Mouse (Mus musculus) regulatory T cell (primary cell): ENCODE data around the gene Ccdc136.

Experiments
- in situ Hi-C: fragments of 300-600 bp; cut with MboI, MseI; formaldehyde crosslinking; loops from one replicate; pipeline ENCODE4 v1.15.1; 2025; ENCODE audit warnings: high pct_unique_total_duplicates

Gene Ccdc136

GRCm38 (mm10) chr6:29391802-29392201 is 4.3 kb upstream of the Ccdc136 start:
- in situ Hi-C loops = no loop called here

DNA sequence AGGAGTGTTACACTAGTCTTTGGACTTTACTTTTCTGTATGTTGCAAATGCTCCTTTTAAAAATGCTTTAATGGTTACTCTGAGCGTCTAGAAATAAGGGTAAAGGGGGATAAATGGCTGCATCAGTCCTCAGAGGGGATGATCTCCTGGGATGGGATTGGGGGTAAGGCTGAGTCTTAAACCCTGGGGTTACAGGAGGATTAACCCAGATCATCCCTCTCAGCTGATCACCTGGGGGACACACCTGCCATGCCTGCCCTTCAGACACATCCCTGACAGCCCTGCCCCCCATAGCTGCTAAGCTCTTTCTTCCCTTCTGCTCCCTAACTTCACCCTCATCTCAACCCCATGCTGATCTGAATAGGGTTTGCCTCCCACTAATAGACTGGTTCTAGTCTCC is 1.8 kb upstream of the Ccdc136 start:
- in situ Hi-C loops = no loop called here

DNA sequence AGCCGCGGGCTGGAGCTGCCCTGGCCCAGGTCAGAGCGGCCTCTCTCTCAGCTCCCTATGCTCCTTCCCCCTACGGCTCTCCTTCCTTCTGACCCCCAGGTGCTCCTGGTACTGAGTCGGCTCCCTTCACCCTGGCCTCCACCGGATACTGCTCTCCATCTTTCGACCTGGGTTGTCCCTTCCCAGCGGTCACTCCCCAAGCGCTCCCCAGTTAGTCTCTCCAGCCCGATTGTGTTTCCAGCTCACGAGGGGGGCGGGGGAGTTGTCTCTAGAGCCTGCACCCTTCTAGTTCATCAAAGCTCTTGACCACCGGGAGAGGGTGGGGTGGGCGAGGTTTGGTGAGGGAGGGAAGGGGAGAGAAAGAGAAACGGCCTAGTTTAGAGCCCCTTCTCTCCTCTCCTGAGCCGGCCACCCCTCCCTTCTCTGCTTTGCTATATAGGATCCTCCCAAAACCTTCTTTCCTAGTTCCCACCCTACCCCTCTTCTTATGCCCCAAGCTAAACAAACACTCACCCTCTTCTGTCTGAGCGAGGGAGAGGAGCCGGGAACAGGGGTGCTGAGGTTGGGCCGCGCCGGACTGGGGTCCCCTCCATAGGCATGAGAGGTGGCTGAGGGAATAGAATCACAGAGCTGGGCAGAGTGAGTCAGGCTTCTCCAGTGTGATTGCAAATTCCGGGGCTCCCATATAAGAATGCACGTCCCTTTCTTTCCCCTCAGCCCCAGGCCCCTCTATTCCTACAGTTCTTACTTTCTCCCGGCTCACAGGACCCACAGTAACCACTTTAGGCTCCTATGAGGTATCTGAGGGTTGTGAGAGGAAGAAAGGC is 818 bp downstream of the Ccdc136 start:
- in situ Hi-C loops = no loop called here

DNA sequence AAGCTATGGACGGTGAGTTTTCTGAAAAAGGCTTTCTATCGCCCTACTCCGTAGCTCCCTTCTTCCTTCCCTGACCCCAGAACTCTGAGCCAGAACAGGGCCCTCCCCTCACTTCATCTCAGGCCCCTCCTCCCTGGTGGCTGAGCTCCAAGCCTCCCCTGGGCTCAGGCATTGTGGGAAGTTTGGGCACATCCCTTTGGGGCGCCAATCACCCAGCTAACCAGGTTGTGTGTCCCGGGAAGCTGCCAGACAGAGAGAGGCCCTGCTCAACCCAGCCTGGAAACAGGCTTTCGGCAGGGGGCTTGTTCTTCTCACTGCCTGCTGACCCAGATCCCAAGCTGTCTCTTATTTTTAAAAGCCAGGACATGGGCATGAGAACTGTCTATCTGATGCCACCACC is 1.5 kb downstream of the Ccdc136 start:
- in situ Hi-C loops = no loop called here

- in situ Hi-C loops = no loop called here
Observed at GRCm38 (mm10) chr6:29399851-29400250, 3.7 kb downstream of the Ccdc136 start.

GRCm38 (mm10) chr6:29402693-29403342 is 6.7 kb downstream of the Ccdc136 start:
- in situ Hi-C loops = no loop called here

- in situ Hi-C loops = no loop called here
Observed at GRCm38 (mm10) chr6:29406412-29406811, 10.3 kb downstream of the Ccdc136 start.

- in situ Hi-C loops = no loop called here
Observed at GRCm38 (mm10) chr6:29415446-29415845, 19.3 kb downstream of the Ccdc136 start.

GRCm38 (mm10) chr6:29420596-29420995 is 24.5 kb downstream of the Ccdc136 start:
- in situ Hi-C loops = no loop called here

DNA sequence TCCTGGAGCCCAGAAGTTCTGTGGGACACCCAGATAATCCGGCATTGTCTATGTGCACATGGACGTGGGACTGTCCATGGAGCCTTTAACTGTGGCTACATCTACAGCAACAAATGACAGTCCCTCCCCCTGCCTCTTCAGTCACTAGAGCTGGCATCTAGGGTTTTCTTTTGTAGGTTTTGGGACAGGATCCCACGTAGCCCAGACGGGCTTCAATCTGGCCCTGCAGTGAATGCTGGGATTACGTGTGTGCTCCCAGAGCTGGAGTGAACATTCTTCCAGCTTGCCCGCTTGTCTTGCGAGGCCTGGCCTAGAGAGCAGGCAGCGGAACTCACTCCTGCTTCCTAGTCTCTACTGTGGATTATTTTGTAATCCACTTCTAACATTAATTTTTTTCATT is 29.0 kb downstream of the Ccdc136 start:
- in situ Hi-C loops = no loop called here

GRCm38 (mm10) chr6:29426331-29426730 is 30.2 kb downstream of the Ccdc136 start:
- in situ Hi-C loops = no loop called here

DNA sequence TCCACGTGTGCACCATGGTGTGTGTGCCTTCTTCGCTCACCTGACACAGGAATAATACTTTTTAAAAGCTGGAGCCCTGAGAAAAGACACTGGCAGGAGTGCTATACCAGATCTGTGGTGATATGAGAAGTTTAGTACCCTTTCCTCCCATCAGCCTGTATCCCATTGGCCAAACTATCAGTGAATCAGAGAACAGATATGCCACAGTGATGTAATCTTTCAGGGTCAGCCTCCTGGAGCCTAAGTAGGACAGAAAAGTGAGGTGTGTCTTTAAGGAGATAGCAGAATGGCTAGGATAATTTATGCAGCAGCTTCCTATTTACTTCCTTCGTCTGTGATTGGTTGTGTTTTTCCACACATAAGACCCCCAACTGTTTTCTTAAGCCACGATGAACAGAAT is 32.1 kb downstream of the Ccdc136 start:
- in situ Hi-C loops = no loop called here

DNA sequence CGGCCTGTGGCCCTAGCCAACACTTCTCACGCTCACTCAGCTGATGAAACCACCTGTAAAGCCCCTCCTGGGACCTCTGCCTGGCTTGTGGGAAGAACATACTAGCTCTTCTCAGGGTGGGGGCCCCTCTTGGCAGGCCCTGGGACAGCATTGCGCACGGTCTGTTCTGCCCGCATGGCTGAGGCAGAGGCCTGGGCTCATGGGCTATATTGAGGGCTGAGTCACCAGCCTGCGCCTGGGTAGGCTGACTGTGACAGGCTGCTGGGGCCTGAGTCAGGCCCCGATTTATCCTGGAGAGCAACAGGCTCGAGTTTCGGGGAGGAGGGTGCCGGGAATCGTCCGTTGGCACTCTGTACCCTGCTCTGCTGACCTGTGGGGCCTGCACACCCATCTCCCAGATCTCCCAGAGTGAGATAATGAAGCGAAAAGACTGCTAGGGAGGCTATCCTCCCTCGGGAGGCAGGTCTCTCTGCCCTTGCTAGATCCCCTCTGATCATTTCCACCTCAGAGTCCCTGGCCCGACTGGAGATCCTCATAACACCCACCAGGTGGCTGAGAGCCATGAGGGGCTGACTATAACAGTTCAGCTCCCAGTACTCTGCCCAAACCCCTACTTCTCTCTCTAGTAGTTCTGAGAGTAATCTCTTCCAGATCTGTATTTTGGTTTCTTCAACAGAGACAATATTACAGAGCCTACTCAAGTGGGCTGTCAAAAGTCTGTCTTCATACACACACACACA is 34.7 kb downstream of the Ccdc136 start:
- in situ Hi-C loops = no loop called here

- in situ Hi-C loops = no loop called here
Observed at GRCm38 (mm10) chr6:29431473-29431872, 35.4 kb downstream of the Ccdc136 start.

- in situ Hi-C loops = no loop called here
Observed at GRCm38 (mm10) chr6:29432156-29432555, 36.0 kb downstream of the Ccdc136 start.

DNA sequence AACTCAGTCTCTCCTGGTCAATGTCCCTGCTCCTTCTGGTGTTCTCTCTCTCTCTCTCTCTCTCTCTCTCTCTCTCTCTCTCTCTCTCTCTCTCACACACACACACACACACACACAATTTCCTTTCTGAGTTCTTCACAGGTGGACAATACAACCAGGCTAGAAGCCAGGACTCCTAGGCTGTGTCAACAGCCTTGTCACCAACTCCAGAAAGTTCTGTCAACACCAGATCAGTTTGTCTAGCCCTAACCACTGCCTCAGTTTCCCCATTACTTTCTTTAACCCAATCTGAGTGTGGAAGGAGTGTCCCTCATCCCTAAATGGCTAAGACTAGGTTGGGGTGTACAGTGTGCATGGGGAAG is 36.5 kb downstream of the Ccdc136 start:
- in situ Hi-C loops = no loop called here

DNA sequence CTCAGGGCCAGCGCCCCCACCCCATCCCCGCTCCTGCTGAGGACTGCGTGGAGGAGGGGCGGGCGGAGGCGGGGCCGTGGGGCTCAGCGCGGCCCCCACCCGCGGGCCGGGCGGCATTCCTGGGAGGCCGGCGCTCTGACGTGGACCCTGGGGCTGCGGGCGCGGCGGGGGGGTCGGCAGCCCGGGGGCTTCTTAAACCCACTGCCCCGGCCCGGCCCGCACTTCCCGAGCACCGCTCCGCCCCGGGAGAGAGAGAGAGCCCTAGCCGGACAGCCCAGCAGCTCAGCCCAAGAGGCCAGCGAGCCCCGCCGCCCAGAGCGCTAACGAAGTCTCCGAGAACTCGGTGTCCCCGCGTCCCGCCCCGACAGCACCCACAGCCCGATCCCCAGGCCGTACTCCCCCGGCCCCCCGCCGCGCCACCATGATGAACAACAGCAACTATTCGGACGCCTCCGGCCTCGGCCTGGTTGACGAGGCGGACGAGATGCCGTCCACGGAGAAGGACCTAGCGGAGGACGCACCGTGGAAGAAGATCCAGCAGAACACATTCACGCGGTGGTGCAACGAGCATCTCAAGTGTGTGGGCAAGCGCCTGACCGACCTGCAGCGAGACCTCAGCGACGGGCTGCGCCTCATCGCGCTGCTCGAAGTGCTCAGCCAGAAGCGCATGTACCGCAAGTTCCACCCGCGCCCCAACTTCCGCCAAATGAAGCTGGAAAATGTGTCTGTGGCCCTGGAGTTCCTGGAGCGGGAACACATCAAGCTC is 37.1 kb downstream of the Ccdc136 start, which contains the start of gene Flnc:
TSS of gene Flnc (plus strand) at position 219 of the 766 bp plus-strand sequence.
- in situ Hi-C loops = no loop called here

GRCm38 (mm10) chr6:29433804-29434795 is 38.0 kb downstream of the Ccdc136 start:
- in situ Hi-C loops = no loop called here

DNA sequence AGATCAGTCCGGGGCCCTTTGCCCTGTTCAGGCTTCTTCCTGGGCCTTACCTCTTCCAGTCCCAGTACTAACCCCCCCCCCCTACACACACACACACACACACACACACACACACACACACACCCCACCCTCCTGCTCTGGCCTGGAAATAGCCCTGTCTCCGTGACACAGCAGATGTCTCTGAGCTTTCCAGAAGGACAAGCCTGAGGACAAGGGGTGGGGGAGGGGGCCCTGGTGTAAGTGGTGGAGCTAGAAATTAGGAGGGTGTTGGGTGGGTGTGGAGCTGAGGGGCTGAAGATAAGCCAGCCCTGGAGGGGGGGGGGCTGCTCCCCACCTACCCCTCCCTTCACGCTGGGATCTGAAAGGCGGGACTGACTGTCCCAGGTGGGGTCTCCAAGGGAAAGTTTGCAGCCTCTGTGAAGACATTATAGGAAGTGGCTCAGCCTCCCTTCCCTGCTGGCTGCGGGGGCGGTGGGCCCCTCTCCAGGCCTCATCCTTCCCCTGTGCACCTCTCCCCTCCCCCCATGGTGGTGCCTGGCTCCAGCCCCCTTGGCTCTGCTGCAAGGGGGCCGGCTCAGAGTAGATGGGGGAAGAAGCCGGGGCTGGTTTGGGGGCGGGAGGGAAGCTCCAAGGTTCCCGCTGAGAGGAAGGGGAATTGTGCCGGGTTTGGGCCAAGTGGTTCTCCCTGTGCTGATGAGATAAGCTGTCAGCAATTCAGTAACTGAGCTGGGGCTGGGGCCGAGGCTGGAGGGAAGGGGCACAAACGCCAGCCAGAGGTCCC is 39.0 kb downstream of the Ccdc136 start:
- in situ Hi-C loops = no loop called here
